Mouse (Mus musculus) right cerebral cortex, adult 2 months (tissue): ENCODE results near the gene Jaml.

Experiments used
- DNase-seq, 2 experiments: peaks; one replicate each; pipeline ENCODE4 v3.0.0; 2021 to 2022; ENCODE audit warnings: low spot score in 2 of 2

Gene Jaml

DNA sequence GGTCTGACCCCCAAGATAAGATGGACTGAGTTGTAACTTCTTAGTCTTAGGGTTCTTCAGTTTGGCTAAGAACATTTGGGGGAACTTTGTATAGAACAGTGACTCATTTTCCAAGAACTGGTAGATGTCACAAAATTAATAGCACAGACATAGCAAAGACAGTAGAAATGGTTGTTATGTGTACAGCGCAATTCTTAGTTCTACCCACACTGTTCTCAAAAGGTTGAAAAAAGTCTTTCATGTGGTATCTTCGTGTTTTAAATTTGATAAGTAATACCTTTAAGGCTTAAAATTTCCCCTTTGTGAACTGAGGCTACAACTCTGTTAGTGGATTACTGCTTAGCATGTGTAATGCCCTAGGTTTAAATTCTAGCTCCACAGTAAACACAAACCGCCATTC is 4.1 kb downstream of the Jaml start:
- DNase-seq = no peak

DNA sequence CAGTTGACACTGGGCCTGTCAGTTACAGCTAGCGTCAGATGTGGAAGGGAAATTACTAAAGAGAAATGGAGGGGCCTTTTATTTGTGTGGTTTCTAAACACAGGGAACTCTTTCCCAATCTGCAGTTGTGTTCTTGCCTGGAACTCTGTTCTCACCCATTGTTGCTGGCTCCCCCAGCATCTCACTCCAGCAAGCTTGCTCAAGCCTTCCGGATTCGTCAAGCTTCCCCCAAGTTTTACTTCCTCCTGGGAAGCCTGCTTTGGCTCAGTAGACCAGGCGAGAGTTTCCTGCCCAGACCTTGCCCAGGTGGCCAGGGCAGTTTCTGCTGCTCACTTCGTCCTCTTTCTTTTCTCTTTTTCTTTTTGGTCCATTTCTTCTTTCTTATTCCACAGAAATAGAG is 5.6 kb downstream of the Jaml start:
- DNase-seq = no peak

DNA sequence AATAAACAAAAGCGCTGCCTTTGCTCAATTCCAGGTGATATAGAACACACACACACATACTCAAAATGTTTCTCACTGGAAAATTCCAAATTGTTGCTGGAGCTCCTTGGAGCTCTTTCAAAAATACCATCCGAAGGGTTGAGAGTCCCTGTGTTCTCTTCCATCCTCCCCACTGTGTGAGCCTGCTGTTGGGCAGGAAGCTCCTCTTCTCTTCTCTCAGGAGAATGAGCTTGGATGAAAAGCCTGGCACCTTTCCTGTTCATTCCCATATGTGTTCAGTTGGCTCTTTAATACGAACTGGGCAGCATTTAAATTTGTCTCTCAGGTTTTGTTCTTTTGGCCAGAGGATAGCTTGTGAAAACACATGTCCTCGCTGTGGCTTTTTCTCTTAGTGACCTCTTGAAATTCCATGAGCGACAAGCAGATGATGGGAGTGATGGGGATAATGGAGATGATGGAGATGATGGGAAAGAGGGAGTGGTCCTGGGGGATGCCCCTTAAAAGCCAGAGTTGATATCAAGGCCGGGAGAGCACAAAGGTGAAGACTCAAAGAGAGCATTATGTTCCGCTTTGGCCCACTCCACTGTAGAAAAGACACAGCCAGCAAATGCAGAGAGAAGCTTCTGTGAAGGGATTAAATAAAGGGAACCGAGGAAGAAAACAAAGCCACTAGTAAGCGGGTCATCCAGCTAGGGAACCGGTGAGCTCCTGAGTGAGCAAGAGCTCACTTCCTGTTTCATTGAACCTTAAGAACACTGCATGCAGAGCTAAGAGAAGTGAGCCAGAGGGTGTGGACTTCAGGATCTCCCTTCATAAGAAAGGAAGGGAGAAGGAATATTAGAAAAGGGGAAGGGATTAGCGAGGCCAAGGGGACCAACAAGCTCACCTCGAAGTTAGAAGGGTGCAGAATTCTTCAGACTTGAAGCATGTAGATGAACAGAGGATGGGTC is 7.0 kb downstream of the Jaml start:
- no peak for DNase-seq

DNA sequence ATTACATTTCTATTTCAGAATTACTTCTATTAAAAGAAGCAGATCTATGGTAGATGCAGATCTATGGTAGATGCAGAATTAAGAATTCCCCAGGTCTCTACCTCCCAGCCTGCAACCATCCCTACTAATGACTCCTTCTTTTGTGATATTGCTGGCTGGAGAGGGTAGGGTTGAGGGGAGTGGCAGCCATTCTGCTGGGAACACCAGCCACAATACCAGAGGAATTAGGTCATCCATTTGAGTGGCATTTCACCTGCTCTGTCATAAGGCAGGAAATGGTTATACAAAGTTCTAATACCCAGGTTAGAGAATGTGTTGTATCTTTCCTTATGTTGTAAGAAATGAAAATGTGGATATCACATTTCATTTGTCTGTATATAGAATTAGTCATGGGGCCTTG is 9.1 kb downstream of the Jaml start:
- no peak for DNase-seq

DNA sequence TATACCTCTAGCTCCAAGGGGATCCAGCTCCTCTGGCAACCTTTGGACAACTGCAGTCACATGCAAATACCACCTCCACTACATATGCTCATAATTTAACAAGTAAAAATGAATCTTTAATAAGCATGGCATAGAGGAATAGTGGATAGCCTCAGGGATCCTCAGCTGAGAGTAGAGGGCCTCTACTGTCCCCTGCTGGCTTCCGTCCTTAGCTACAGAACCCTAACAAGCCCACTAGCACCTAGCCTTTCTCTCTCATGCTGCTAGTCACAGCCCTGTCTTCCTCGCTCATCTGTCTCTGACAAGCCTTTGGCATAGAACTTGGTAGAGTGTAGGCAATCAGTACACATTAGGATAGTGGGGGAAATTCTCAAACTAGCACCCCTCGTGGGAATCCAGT is 11.8 kb downstream of the Jaml start:
- DNase-seq = no peak

DNA sequence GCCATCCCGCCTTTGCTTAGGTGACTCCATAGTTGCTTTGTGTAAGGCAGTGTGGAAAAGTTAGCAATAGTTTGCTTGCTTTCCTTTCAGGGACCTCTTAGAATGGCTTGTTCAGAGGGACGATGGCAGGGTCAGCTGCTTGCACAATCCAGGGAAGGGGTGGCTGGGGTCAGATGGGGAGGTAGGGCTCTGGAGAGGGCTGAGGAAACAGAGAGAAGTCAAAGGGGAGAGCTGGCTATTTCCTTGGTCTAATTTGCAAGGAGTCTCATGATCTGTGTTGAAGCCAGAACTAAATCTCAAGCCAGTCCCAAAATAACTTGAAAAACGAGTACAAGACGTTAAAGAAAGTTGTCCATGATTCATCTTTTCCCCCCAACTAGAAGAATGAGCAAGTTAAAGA is 13.7 kb downstream of the Jaml start:
- DNase-seq = no peak

DNA sequence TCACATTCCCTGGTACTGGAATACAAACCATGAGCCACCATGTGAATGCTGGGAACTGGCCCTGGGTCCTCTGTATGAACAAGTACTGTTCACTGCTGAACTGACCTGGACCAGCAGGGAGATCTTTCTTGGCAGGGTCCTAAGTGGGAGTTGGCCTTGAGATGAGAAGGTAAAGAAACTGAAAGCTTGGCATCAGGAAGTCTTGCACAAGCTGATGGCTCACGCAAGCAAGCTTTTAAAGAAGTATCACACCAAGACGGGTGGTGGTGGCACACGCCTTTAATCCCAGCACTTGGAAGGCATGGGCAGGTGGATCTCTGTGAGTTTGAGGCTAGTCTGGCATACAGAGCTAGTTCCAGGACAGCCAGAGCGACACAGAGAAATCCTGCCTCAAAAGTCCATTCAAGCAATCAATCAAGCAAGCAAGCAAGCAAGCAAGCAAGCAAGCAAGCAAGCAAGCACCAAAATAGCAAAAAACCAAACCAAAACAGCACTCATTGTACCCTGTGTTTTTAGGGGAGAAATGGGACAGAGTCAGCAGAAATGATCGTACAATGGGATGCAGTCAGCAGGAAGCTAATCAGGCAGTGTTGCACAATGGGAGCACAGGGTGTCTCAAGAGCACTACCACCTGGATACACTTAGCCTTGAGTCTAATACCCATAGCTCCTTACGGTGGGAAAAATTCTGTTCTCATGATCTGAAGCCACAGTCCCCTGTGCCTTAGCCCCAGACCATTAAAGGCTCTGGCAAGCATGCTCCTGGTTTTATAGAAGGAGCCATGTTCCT is 16.4 kb downstream of the Jaml start:
- DNase-seq = no peak

DNA sequence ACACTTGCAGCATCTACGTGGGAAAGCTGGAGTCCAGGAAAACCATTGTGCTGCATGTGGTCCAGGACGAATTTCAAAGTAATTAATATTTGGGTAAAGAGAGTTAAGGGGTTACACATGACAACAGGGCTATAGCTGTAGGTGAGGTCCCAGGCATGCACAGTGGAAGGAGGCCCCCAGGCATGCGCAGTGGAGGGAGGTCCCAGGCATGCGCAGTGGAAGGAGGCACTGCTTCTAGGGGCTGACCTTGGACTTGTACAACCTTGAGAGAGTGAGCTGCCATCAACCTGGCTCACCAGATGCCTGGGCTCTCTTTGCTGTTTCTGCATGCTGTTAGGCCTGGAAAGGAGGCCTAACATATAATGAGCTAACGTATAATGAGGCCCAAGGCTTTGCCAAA is 18.9 kb downstream of the Jaml start:
- DNase-seq = no peak

DNA sequence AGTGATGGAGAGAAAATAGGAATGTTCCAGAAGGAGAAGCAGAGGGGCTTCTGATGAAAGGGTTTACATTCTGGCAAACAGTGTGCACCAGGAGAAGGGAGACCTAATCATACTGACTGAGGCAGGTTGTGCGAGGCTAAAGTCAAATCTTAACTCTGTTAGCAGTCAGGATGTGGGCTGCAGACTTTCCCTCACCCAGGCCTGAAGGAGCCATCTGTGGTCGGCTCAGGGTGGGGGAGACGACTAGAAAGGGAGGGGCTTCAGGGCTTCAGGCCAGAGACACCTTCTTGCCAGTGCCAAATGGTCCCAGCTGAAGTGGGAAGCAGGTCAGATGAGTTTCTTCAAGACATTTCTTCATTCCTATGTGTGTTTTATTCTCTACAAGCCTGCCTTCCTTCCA is 19.4 kb downstream of the Jaml start:
- no peak for DNase-seq

DNA sequence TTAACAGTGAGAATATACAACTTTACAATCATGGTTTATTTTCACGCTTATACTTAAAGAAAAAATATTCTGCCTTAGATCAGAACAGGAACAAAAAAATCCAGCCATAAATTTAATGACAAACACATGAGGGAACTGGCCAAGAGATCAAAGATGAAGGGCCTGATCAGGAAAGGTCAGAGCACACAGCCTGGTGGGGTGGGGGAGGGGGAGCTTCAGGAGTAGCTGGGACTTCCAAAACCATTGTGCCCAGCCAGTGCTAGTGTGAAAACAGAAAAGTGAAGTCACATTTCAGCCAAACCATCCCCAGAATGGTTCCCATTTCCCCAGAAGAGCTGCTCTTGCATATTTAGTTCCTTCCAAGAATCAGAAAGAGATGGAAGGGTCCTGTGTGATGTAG is 23.5 kb downstream of the Jaml start:
- no peak for DNase-seq

DNA sequence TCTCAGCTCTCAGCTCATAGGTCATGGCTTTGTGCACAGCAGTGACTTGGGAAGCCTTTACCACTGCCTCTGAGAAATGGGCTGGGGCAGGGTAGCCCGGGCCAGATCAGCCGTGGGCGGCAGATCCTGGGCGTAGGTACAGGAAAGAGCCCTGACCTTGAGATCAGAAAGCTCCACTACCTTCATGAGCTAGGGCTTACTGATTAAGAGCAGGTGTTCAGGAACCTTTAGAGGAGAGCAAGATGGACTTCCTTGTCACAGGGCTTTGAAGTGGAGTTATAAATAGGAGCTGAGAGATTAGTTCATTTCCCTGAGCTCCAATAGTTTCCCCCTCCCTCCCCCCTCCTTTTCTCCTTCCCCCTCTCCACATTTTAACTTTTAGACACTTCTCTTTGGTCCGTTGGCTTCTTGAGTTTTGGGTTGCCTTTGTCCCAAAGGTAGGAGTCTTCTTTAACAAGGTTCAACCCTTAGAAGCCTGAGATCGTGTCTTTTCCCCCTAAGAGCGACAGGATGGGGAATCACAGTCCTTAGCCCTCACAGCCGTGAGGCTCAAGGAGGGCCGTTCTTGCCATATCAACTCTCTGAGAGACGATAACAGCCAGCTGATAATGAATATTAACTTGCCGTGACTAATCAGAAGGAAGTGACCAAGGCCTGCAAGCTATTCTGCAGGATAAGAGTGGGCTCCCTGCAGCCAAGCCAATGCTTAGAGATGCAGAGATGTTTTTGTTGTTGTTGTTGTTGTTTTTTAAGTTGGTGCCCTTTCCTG is 24.4 kb downstream of the Jaml start:
- DNase-seq = no peak

DNA sequence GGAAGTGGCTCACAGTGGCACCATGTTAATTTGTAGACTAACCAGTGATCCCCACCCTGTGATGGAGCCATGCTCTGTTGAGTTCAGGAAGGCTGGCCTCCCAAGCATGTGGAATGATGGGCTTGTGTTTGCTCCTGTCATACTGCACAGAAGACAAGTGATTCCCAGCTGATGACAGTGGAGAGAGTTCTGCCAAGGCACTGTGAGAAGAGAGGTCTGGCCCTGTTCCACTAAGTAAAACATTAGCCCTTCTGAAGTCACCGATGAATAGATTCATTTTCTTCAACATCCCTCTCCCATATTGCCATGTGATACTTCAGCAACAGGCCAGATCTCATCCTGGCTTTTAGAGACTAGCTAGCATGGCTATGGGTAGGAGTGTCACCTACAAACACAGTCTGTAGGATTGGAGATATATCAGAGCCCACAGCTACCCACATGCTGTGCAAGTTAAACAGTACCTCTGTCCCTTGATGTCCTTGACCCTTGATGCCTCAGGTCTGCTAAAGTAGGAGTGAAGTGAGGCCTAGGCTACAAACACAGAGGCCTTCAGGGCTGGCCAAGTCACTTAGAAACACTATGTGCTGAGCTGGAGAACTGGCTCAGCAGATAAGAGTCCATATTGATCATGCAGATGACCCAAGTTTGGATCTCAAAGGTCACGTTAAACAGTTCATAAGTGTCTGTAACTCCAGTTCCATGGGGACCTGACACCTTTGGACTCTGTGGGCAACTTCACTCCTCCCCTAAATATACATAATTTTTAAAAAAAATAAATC is 26.8 kb downstream of the Jaml start:
- no peak for DNase-seq

DNA sequence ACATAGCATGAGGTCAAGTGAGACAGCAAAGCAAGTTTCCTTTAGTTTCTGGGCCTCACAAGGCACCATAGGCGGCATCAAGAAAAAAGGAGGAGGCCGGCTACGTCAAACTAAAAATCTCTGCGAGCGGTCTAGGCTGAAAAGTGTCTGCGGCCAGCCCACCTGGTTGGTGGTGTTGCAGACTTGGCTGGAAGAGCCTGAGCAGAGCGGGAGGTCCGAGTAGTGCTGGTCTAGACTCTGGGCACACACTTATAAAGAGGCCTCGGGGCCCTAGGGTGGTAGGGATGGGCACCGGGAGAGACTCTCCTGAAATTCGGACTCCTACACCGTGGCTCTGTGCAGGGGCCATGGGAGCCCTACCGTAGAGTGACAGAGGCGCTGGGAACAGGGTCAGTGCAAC is 36.7 kb downstream of the Jaml start:
- peak; percentile 80 for DNase-seq

DNA sequence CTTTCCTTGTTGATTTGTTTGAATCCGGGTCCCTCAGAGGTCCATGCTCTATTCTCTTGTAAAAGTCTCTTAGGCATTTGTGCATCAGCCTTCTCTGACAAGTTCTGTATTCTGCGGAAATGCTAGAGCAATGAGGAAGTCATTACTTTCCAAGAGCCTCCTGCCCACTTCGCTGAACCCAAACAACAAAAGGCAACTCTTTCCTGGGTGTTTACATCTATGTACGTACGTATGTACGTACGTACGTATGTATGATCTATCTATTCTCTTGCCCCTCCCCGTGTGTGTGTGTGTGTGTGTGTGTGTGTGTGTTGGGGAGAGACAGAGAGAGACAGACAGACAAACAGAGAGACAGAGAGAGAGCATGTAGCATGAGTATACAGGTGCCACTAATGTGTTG is 37.8 kb downstream of the Jaml start:
- no peak for DNase-seq

DNA sequence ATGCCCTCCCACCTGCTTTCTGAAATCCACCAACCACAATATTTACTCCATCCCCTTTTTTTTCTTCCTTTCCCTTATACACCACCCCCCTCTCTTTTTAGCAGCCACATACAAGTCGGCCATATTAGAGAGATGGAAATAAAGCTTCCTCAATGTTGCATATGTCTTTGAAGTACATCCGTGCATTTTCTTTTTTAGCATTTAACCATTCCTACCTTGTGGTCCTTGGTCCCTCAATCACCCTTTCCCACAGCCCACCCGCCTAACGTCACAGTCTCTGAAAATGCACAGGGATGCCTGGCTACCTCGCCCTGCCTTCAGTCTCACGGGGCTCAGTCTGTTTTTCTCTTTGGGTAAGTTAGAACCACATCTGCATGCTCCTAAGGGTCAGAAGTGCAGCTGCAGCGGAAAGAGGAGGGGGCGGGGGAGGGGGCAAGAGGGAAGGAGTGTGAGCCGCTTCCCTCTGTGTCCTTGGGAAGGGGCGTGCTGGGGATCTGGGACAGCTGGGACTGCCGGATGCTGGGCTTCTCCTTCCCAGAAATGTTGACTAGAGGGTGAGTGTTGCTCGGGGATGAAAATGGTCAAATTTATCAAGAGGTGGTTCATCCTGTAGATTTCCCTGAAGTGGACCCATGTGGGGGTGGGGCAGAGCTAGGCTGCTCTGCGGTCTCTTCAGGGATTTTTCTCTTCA is 38.9 kb downstream of the Jaml start, which contains the start of gene Scn2b:
Scn2b (plus strand) TSS at position 42 of the 691 bp plus-strand sequence.
- DNase-seq = peak in 1 of 2 experiments; percentile 36

DNA sequence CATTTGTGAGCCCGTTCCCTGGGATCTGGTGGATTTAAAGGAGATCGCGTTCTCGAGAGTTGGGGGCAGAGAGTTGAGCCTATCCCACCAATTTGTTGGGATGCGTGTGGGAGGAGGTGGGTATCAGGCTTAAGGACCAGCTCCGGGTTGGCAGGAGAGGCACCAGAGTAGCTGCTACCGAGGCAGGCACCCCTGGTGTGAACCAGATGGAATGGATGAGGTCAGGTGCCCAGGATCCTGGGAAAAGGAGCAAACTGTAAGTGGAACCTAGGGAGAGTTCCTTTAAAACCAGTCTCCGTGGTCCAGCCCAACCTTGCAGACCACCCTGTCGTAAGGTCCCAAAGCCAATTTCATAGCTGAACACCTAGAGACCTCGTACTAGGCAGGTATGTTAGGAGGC is 39.6 kb downstream of the Jaml start:
- no peak for DNase-seq

DNA sequence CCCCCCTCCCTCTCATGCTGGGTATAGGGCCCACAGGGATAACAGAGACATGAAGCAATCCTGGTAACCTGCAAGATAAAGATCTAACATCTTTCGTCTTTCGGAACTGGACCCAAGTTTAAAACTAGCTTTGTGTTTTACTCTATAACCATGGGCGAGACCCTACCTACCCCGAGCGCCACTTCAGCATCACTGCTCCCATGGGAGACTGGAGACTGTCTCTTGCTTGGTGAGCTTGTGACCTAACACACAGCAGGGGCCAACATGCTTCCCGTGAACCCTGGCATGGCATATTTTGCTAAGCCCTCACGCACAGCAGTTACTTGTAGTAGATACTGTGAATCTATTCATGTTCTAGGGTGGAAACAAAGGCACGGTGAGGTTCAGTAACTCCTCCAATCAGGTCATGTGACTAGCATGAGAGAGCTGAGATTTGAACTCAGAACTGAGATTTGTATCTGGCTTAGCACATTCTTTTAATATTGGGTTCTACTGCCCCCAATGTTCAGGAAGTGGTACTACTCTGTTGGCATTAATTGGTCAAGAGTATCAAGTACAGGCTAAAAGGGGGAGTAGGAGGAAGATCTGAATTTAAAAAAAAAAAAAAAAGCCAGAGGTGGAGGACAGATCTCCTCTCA is 40.5 kb downstream of the Jaml start:
- DNase-seq = no peak

DNA sequence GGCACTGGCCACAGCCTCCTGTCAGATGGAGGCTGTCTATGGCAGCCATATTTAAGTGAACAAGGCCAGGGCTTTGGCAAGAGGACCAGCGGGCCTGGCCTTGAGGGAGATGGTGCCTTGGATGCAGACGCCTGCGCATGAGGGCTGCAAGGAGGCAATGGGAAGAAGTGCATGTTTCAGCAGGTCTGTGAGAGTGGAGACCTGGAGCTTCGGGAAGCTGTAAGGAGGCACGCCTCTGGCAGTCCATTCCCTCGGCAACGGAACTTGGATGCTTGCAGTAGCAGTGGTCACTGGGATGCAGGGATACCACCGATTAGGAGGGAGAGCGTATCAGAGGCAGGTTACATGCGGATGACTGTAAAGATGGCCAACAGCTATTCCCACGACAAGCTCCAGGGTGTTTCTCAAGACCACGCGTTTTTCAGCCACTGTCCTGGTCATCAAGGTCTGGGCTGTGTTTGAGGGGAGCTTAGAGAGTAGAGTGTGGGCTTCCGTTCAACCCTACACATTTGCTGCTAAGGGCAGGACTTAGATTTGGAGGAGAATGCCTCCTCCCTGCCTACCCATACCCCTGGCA is 41.1 kb downstream of the Jaml start:
- DNase-seq = no peak

DNA sequence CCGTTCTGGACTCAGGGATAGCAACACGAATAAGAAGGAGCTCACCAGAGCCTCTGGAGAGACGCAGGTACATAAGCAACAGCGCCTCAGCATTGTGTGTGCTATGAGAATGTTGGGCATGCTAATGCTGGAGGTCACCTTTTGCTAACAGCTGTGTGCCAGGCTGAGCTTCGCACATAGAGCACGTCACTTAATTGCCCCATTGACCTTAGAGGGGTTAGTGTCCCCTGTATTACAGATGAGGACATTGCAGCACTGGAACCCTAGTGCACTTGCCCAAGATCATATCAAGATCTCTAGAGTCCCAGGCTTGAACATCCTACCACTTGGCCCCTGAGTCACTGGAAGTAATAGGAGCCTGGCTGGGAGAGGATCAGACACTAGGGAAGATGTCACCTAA is 41.6 kb downstream of the Jaml start:
- DNase-seq = no peak

DNA sequence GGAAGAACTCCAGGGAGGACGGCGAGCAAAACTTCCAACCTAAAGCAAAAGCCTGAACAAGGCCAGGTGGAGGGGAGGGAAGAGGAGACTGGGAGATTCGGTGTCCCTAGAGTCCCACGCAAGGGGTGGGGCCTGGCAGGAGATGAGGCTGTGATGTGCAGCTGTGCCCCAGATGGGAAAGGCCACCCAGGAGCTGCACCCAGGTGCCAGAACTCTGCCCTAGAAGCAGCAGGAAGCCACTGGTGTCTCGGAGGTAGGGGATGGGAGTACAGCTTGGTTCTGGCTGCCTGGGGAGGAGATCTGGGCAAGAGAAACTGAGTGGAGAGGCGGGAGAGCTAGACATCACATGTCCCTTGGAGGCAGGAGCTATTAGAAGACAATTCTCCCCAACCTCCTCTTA is 42.0 kb downstream of the Jaml start:
- peak in 1 of 2 experiments; percentile 29 for DNase-seq
